Mouse (Mus musculus) ES-Bruce4 (cell line): ENCODE results near the gene Kif26a.

Experiments
- CTCF ChIP-seq: IDR thresholded peaks from one replicate; pipeline ENCODE4 v1.8.1; 2011; ENCODE audit warnings: low read depth, low read length
- POLR2A ChIP-seq: IDR thresholded peaks from one replicate; pipeline ENCODE4 v1.8.1; 2011; ENCODE audit warnings: low read length; ENCODE audit not compliant: insufficient read depth

- peak; percentile 51 for TF ChIP-seq CTCF
- no peak for TF ChIP-seq POLR2A
Measured at GRCm38 (mm10) chr12:112126931-112127635, 18.9 kb upstream of the Kif26a start.
